Mouse (Mus musculus) cortical plate, adult 2 months (tissue): ENCODE data around the gene Jakmip3.
A peak's percentile ranks its signal among the peaks of the same experiment; 100 is the strongest.

Experiments
- CTCF ChIP-seq: fragments of 200-500 bp; IDR thresholded peaks from 2 replicates; pipeline ENCODE4 v1.5.1; 2011; ENCODE audit warnings: mild to moderate bottlenecking, control low read depth, low read length; ENCODE audit not compliant: insufficient read depth; ENCODE audit errors: extremely low read depth
- POLR2A ChIP-seq: fragments of 200-500 bp; IDR thresholded peaks from 2 replicates; pipeline ENCODE4 v1.6.1; 2011; ENCODE audit warnings: mild to moderate bottlenecking, low read length, control low read depth; ENCODE audit not compliant: insufficient read depth; ENCODE audit errors: extremely low read depth

GRCm38 (mm10) chr7:138968010-138968620, 27.6 kb downstream of the Jakmip3 start:
- peak; percentile 55; the same call in 1 of the 2 replicates for TF ChIP-seq POLR2A
- TF ChIP-seq CTCF, result no peak
